Mouse (Mus musculus) liver, embryonic 14.5 days (tissue): ENCODE measurements around the gene Tm9sf3. TPM values are rescaled to one million over a fixed set of nuclear protein-coding genes. Genes with fewer than 3 reads are reported as not detected.

Experiments
- ATAC-seq: fragments of 200-750 bp; cut with Nextera tagmentation; 2 replicates; pipeline ENCODE4 v1.8.0; 2017; ENCODE audit warnings: moderate number of reproducible peaks, mild to moderate bottlenecking, moderate library complexity; ENCODE audit not compliant: insufficient read depth
- DNase-seq, 3 experiments: peaks; one replicate each; pipeline ENCODE4 v3.0.0-alpha.2; 2012 to 2013; ENCODE audit warnings: low read depth in 3 of 3, low spot score in 3 of 3
- H3K27ac ChIP-seq: fragments of 300-500 bp; sonication (generic); 2 replicates; pipeline ENCODE4 v1.5.1; 2014; ENCODE audit warnings: moderate library complexity, mild to moderate bottlenecking, control low read depth, inconsistent platforms
- H3K27me3 ChIP-seq: fragments of 300-500 bp; sonication (generic); 2 replicates; pipeline ENCODE4 v1.6.1; 2014; ENCODE audit warnings: mild to moderate bottlenecking, low read length, moderate library complexity; ENCODE audit not compliant: control insufficient read depth, insufficient read depth
- H3K36me3 ChIP-seq: fragments of 300-500 bp; sonication (generic); replicated peaks from 2 replicates; pipeline ENCODE4 v1.6.1; 2014; ENCODE audit warnings: low read depth; ENCODE audit not compliant: control insufficient read depth, insufficient read depth
- H3K4me1 ChIP-seq, 2 experiments: fragments of 200-500 bp in 1 of 2; fragments of 300-500 bp in 1 of 2; sonication (generic) in 1 of 2; replicated peaks; 2 replicates each; pipeline ENCODE4 v1.6.1; 2012 to 2014; ENCODE audit warnings: antibody characterized with exemption in 1 of 2, inconsistent platforms in 1 of 2, low read length in 1 of 2; ENCODE audit not compliant: control insufficient read depth in 2 of 2, insufficient read depth in 2 of 2
- H3K4me2 ChIP-seq: fragments of 300-500 bp; sonication (generic); 2 replicates; pipeline ENCODE4 v1.6.1; 2014; ENCODE audit warnings: low read depth, mild to moderate bottlenecking, control low read depth, moderate library complexity
- H3K4me3 ChIP-seq, 2 experiments: fragments of 200-500 bp in 1 of 2; fragments of 300-500 bp in 1 of 2; sonication (generic) in 1 of 2; 2 replicates each; pipeline ENCODE4 v1.5.1; 2012 to 2014; ENCODE audit warnings: low read depth in 2 of 2, low read length in 2 of 2, mild to moderate bottlenecking in 2 of 2, control low read depth in 1 of 2, inconsistent platforms in 1 of 2, moderate library complexity in 1 of 2; ENCODE audit not compliant: insufficient read depth in 1 of 2
- H3K9ac ChIP-seq: fragments of 300-500 bp; sonication (generic); replicated peaks from 2 replicates; pipeline ENCODE4 v1.6.1; 2014; ENCODE audit warnings: mild to moderate bottlenecking, control low read depth, moderate library complexity
- H3K9me3 ChIP-seq: fragments of 300-500 bp; sonication (generic); 2 replicates; pipeline ENCODE4 v1.6.1; 2016; ENCODE audit warnings: low read length, mixed read lengths; ENCODE audit not compliant: control insufficient read depth
- CTCF ChIP-seq: IDR thresholded peaks from 2 replicates; pipeline ENCODE4 v1.5.1; 2016; ENCODE audit warnings: antibody characterized with exemption, low read depth, control low read depth
- EP300 ChIP-seq: IDR thresholded peaks from 2 replicates; pipeline ENCODE4 v1.6.1; 2016; ENCODE audit warnings: antibody characterized with exemption, low read depth
- WGBS: fragments of 180-500 bp; shearing (Covaris S2); extraction: QIAGEN DNeasy Blood & Tissue Kit; methylation state at CpG from one replicate; pipeline ENCODE4 v1.1.7; 2014; ENCODE audit not compliant: insufficient replicate concordance; 5-methylcytosine and 5-hydroxymethylcytosine counted together
- polyA plus RNA-seq, 2 experiments: library from polyadenylated mRNA; depleted of rRNA in 1 of 2; stranded (reverse) in 1 of 2; unstranded in 1 of 2; fragments of >200 nt; fragmentation: Nextera tagmentation in 1 of 2; extraction: Ambion mirVana in 1 of 2; gene quantifications; 2 replicates each; pipeline versions ENCODE4 v1.2.1 to v1.2.3; 2012 to 2014

The Tm9sf3 gene
- polyA plus RNA-seq, 2 experiments = 35.0 to 53.0 TPM

DNA sequence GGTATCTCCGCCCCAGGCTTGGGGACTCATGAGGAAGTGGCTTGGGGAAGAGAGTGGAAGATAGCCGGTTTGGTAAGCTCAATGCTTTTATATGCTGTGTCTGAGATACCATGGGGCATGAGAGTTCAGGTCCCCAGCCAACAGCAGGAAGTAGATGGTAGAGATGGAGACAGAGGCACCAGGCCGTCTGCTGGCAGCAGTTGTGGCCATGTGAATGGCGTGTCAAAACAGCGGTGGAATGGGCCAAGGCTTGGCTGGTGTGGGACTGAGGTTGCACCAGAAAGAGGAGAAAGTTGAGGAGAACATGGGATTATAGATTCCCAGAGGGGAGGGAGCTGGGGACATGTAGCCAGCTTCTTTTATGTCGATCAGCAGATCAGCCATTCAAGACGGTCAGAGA lies 14.8 kb upstream of the Tm9sf3 start:
- ATAC-seq = no peak
- Histone ChIP-seq H3K27ac (no peak overlapping the region), H3K9me3 (no peaks in the 10 kb centered on the region), H3K4me3 (no peak overlapping the region), H3K4me1 (peaks cover 0 to 5% of the 10 kb centered on the region in 2 experiments; a peak in 1 of 4 replicates), H3K4me2 (no peak overlapping the region), H3K27me3 (no peaks in the 10 kb centered on the region), H3K9ac (no peak overlapping the region), H3K36me3 (no peaks in the 10 kb centered on the region)
- DNase-seq = no peak
- 47% methylated on average over 7 of the region's 7 CpGs for WGBS
- TF ChIP-seq EP300 (no peak), CTCF (no peak)

DNA sequence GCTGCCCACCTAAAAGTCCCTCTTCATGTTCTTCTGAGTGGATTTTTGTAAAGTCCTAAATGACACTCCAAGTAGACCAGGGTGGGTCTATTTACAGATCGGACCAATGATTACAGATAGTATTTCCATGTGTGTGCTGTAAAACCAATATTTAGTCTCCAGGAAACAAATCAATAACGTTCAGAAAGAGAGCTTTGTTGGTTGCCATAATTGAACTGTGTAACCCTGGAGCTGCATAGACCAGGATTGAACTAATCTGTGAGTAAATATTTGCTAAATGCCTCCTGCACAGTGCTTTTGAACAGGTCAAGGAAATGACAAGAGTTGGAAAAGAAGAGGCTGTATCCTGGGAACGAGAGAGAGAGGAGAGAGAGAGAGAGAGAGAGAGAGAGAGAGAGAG lies 11.8 kb upstream of the Tm9sf3 start:
- no peaks in the 10 kb centered on the region for H3K36me3 ChIP-seq
- no peak overlapping the region for H3K9ac ChIP-seq
- no peak for ATAC-seq
- no peaks in the 10 kb centered on the region for H3K27me3 ChIP-seq
- TF ChIP-seq CTCF = no peak
- no peak for TF ChIP-seq EP300
- H3K27ac ChIP-seq = no peak overlapping the region
- no peak overlapping the region for H3K4me2 ChIP-seq
- H3K4me3 ChIP-seq = no peak overlapping the region
- DNase-seq = no peak
- no peaks in the 10 kb centered on the region for H3K9me3 ChIP-seq
- 53% methylated on average over 3 of the region's 3 CpGs for WGBS
- peaks cover 0 to 5% of the 10 kb centered on the region in 2 experiments; a peak in 1 of 4 replicates for H3K4me1 ChIP-seq

GRCm38 (mm10) chr19:41270906-41271305 lies 7.1 kb upstream of the Tm9sf3 start:
- TF ChIP-seq EP300 = no peak
- TF ChIP-seq CTCF = no peak
- Histone ChIP-seq H3K27me3 (no peaks in the 10 kb centered on the region), H3K9ac (no peak overlapping the region), H3K9me3 (no peaks in the 10 kb centered on the region), H3K4me3 (no peak overlapping the region), H3K4me1 (0 out of 4 replicates have a peak, but pooled peaks cover 0 to 2% of the 10 kb centered on the region in 2 experiments), H3K4me2 (no peak overlapping the region), H3K27ac (no peak overlapping the region), H3K36me3 (no peaks in the 10 kb centered on the region)
- 65% methylated on average over 7 of the region's 7 CpGs for WGBS
- no peak for ATAC-seq
- DNase-seq = no peak

- Histone ChIP-seq H3K9me3 (no peaks in the 10 kb centered on the region), H3K4me1 (0 out of 4 replicates have a peak, but pooled peaks cover 0 to 2% of the 10 kb centered on the region in 2 experiments), H3K4me3 (no peak overlapping the region), H3K27me3 (no peaks in the 10 kb centered on the region), H3K27ac (no peak overlapping the region), H3K4me2 (no peak overlapping the region), H3K9ac (no peak overlapping the region), H3K36me3 (no peaks in the 10 kb centered on the region)
- DNase-seq (no peak), ATAC-seq (no peak)
- WGBS = 57% methylated on average over 9 of the region's 9 CpGs
- TF ChIP-seq EP300 (no peak), CTCF (no peak)
Observed at GRCm38 (mm10) chr19:41270151-41270727, 6.4 kb upstream of the Tm9sf3 start.

GRCm38 (mm10) chr19:41266251-41266901 lies 2.6 kb upstream of the Tm9sf3 start:
- no peak overlapping the region for H3K4me2 ChIP-seq
- no peaks in the 10 kb centered on the region for H3K36me3 ChIP-seq
- no peak for TF ChIP-seq EP300
- no peak overlapping the region for H3K4me3 ChIP-seq
- no peaks in the 10 kb centered on the region for H3K27me3 ChIP-seq
- no peak overlapping the region for H3K9ac ChIP-seq
- H3K27ac ChIP-seq = no peak overlapping the region
- H3K4me1 ChIP-seq = peaks cover 4% of the 10 kb centered on the region in 2 experiments; a peak in 2 of 4 replicates
- DNase-seq (no peak), ATAC-seq (no peak)
- H3K9me3 ChIP-seq = no peaks in the 10 kb centered on the region
- WGBS = 62% methylated on average over 8 of the region's 8 CpGs
